Mouse (Mus musculus) hindbrain, embryonic 10.5 days (tissue): ENCODE results near the gene Pcsk1n. TPM values are rescaled to one million over a fixed set of nuclear protein-coding genes. Genes with fewer than 3 reads are reported as not detected.
"Not testable (repeated sequence)": the region's sequence is repeated elsewhere in the genome, so short reads cannot be mapped to it uniquely, and the experiment has no call there.

ENCODE experiments used
- DNase-seq: peaks from one replicate; pipeline ENCODE4 v3.0.0-alpha.2; 2017; ENCODE audit warnings: low spot score
- H3K27ac ChIP-seq: fragments of 300-500 bp; sonication (generic); 2 replicates; pipeline ENCODE4 v1.5.1; 2016; ENCODE audit warnings: mild to moderate bottlenecking, moderate library complexity
- H3K27me3 ChIP-seq: fragments of 300-500 bp; sonication (generic); 2 replicates; pipeline ENCODE4 v1.6.1; 2016; ENCODE audit warnings: mild to moderate bottlenecking; ENCODE audit not compliant: poor library complexity, insufficient read depth, severe bottlenecking
- H3K36me3 ChIP-seq: fragments of 300-500 bp; sonication (generic); 2 replicates; pipeline ENCODE4 v1.6.1; 2016; ENCODE audit warnings: mild to moderate bottlenecking, moderate library complexity
- H3K4me1 ChIP-seq: fragments of 300-500 bp; sonication (generic); replicated peaks from 2 replicates; pipeline ENCODE4 v1.6.1; 2016; ENCODE audit warnings: mild to moderate bottlenecking
- H3K4me3 ChIP-seq: fragments of 300-500 bp; sonication (generic); 2 replicates; pipeline ENCODE4 v1.5.1; 2016; ENCODE audit warnings: mild to moderate bottlenecking, moderate library complexity
- H3K9me3 ChIP-seq: fragments of 300-500 bp; sonication (generic); 2 replicates; pipeline ENCODE4 v1.6.1; 2016; ENCODE audit warnings: mild to moderate bottlenecking, moderate library complexity
- WGBS: fragments of 180-500 bp; shearing (Covaris S2); methylation state at CpG from one replicate; pipeline ENCODE4 v1.1.7; 2016; 5-methylcytosine and 5-hydroxymethylcytosine counted together
- polyA plus RNA-seq: library from polyadenylated mRNA; unstranded; fragments of >200 nt; fragmentation: Nextera tagmentation; extraction: Ambion mirVana; gene quantifications from 2 replicates; pipeline ENCODE4 v1.2.1, GENCODE M21; 2016

Gene Pcsk1n
- polyA plus RNA-seq = 7.8 and 39.8 TPM in 2 replicates

- DNase-seq = peak; percentile 77
- WGBS = 19% methylated on average over 38 of the region's 40 CpGs
- H3K4me3 ChIP-seq = peak within 1 kb of the TSS; percentile 48
Observed at GRCm38 (mm10) chrX:7919601-7920383, at the start of gene Pcsk1n. Gene Pcsk1n (plus strand): TSS chrX:7919822.

GRCm38 (mm10) chrX:7869826-7870225 lies 49.8 kb upstream of the Pcsk1n start:
- H3K4me1 ChIP-seq = no peaks in the 10 kb centered on the region
- H3K36me3 ChIP-seq = peaks cover 49% of the 10 kb centered on the region
- WGBS = 48% methylated on average over 3 of the region's 3 CpGs
- no peak overlapping the region for H3K4me3 ChIP-seq
- H3K27ac ChIP-seq = no peak overlapping the region
- no peaks in the 10 kb centered on the region for H3K27me3 ChIP-seq
- DNase-seq = no peak
- no peaks in the 10 kb centered on the region for H3K9me3 ChIP-seq

More at GRCm38 (mm10) chrX:7919601-7920383, at the start of gene Pcsk1n:
- H3K27me3 ChIP-seq = peaks cover 55% of the 10 kb centered on the region
- no peaks in the 10 kb centered on the region for H3K36me3 ChIP-seq
- H3K27ac ChIP-seq = peak within 1 kb of the TSS; percentile 59
- peaks cover 10% of the 10 kb centered on the region; the same call in 1 of the 2 replicates for H3K9me3 ChIP-seq
- H3K4me1 ChIP-seq = peaks cover 27% of the 10 kb centered on the region

- peak within 1 kb of the TSS; percentile 69; the same call in 1 of the 2 replicates for H3K27ac ChIP-seq
- no peaks in the 10 kb centered on the region for H3K27me3 ChIP-seq
- 17% methylated on average over 38 of the region's 38 CpGs for WGBS
- H3K4me3 ChIP-seq = peak within 1 kb of the TSS; percentile 60
- H3K36me3 ChIP-seq = peaks cover 29% of the 10 kb centered on the region
- H3K9me3 ChIP-seq = no peaks in the 10 kb centered on the region
- DNase-seq = peak; percentile 74
- H3K4me1 ChIP-seq = peaks cover 14% of the 10 kb centered on the region
Observed at GRCm38 (mm10) chrX:7878007-7878419, 41.6 kb upstream of the Pcsk1n start, which contains the start of gene Pim2. Gene Pim2 (plus strand): TSS chrX:7878262.

- DNase-seq = no peak
- 21% methylated on average over 21 of the region's 21 CpGs for WGBS
- peak overlapping the region; percentile 69; the same call in 1 of the 2 replicates for H3K27ac ChIP-seq
- peaks cover 25% of the 10 kb centered on the region for H3K36me3 ChIP-seq
- peaks cover 14% of the 10 kb centered on the region for H3K4me1 ChIP-seq
- peak overlapping the region; percentile 60 for H3K4me3 ChIP-seq
- no peaks in the 10 kb centered on the region for H3K27me3 ChIP-seq
- no peaks in the 10 kb centered on the region for H3K9me3 ChIP-seq
Observed at GRCm38 (mm10) chrX:7878495-7878894, 41.1 kb upstream of the Pcsk1n start.

GRCm38 (mm10) chrX:7879819-7880218 lies 39.8 kb upstream of the Pcsk1n start:
- Histone ChIP-seq H3K4me1 (peaks cover 16% of the 10 kb centered on the region), H3K27me3 (no peaks in the 10 kb centered on the region), H3K27ac (no peak overlapping the region), H3K4me3 (peak overlapping the region; percentile 60), H3K9me3 (no peaks in the 10 kb centered on the region; the same call in 1 of the 2 replicates), H3K36me3 (peaks cover 11% of the 10 kb centered on the region)
- DNase-seq = peak; percentile 73
- 12% methylated on average over 11 of the region's 11 CpGs for WGBS

GRCm38 (mm10) chrX:7883841-7884567 lies 35.6 kb upstream of the Pcsk1n start, which contains the start of gene Slc35a2:
Gene Slc35a2 (plus strand): TSS chrX:7884028.
- H3K27ac ChIP-seq = peak within 1 kb of the TSS; percentile 87
- 13% methylated on average over 49 of the region's 49 CpGs for WGBS
- no peaks in the 10 kb centered on the region for H3K27me3 ChIP-seq

GRCm38 (mm10) chrX:7898211-7898610 lies 21.4 kb upstream of the Pcsk1n start:
- Histone ChIP-seq H3K4me1 (peaks cover 7% of the 10 kb centered on the region), H3K4me3 (peak overlapping the region; percentile 60), H3K9me3 (0 out of 2 replicates have a peak, but pooled peaks cover 8% of the 10 kb centered on the region), H3K27ac (peak overlapping the region; percentile 89), H3K36me3 (peaks cover 32% of the 10 kb centered on the region), H3K27me3 (no peaks in the 10 kb centered on the region)
- WGBS = 27% methylated on average over 13 of the region's 13 CpGs
- no peak for DNase-seq

More at GRCm38 (mm10) chrX:7883841-7884567, 35.6 kb upstream of the Pcsk1n start, which contains the start of gene Slc35a2:
- peak; percentile 82 for DNase-seq
- Histone ChIP-seq H3K9me3 (no peaks in the 10 kb centered on the region; the same call in 1 of the 2 replicates), H3K4me1 (peaks cover 13% of the 10 kb centered on the region), H3K36me3 (peaks cover 16% of the 10 kb centered on the region; the same call in 1 of the 2 replicates), H3K4me3 (peak within 1 kb of the TSS; percentile 64)

GRCm38 (mm10) chrX:7898880-7899874 lies 20.4 kb upstream of the Pcsk1n start, which contains the start of the genes Pqbp1 and Timm17b:
Gene Pqbp1 (minus strand): TSS chrX:7899269.
Gene Timm17b (plus strand): TSS chrX:7899357.
- peak; percentile 87 for DNase-seq
- 18% methylated on average over 62 of the region's 62 CpGs for WGBS
- H3K27ac ChIP-seq = peak within 1 kb of the TSS; percentile 89
- 0 out of 2 replicates have a peak, but pooled peaks cover 8% of the 10 kb centered on the region for H3K9me3 ChIP-seq
- peaks cover 7% of the 10 kb centered on the region for H3K4me1 ChIP-seq
- H3K4me3 ChIP-seq = peak within 1 kb of the TSS; percentile 60
- no peaks in the 10 kb centered on the region for H3K27me3 ChIP-seq
- H3K36me3 ChIP-seq = peaks cover 30% of the 10 kb centered on the region

- 93% methylated on average over 5 of the region's 5 CpGs for WGBS
- Histone ChIP-seq H3K36me3 (peaks cover 34% of the 10 kb centered on the region), H3K4me1 (no peaks in the 10 kb centered on the region), H3K27ac (no peak overlapping the region), H3K9me3 (no peaks in the 10 kb centered on the region), H3K27me3 (no peaks in the 10 kb centered on the region), H3K4me3 (no peak overlapping the region)
- DNase-seq = no peak
Observed at GRCm38 (mm10) chrX:7904441-7904840, 15.2 kb upstream of the Pcsk1n start.

- DNase-seq = no peak
- Histone ChIP-seq H3K27me3 (no peaks in the 10 kb centered on the region), H3K27ac (no peak within 1 kb of the TSS), H3K4me3 (no peak within 1 kb of the TSS), H3K4me1 (no peaks in the 10 kb centered on the region), H3K36me3 (peaks cover 34% of the 10 kb centered on the region), H3K9me3 (no peaks in the 10 kb centered on the region)
- 87% methylated on average over 5 of the region's 5 CpGs for WGBS
Observed at GRCm38 (mm10) chrX:7907735-7908134, 11.9 kb upstream of the Pcsk1n start, which contains the start of gene Gm10491. Gene Gm10491 (minus strand): TSS chrX:7907835.

GRCm38 (mm10) chrX:7909242-7909641 lies 10.4 kb upstream of the Pcsk1n start, which contains the start of gene Gm10490:
Gene Gm10490 (plus strand): TSS chrX:7909542.
- H3K9me3 ChIP-seq, H3K27ac ChIP-seq, H3K4me3 ChIP-seq, H3K4me1 ChIP-seq, DNase-seq, H3K27me3 ChIP-seq: not testable (repeated sequence)
- H3K36me3 ChIP-seq = peaks cover 25% of the 10 kb centered on the region
- WGBS = 94% methylated on average over 4 of the region's 4 CpGs
